Mouse (Mus musculus) limb, embryonic 11.5 days (tissue): ENCODE data around the gene Cxcr2. TPM values are rescaled to one million over a fixed set of nuclear protein-coding genes. Genes with fewer than 3 reads are reported as not detected.

Source experiments
- ATAC-seq: fragments of 200-750 bp; cut with Nextera tagmentation; 2 replicates; pipeline ENCODE4 v1.8.0; 2017; ENCODE audit warnings: low read depth; ENCODE audit not compliant: insufficient number of reproducible peaks, low FRiP score, low TSS enrichment
- DNase-seq: peaks from one replicate; pipeline ENCODE4 v3.0.0-alpha.2; 2015; ENCODE audit warnings: low spot score
- H3K27ac ChIP-seq: fragments of 300-500 bp; sonication (generic); replicated peaks from 2 replicates; pipeline ENCODE4 v1.5.1; 2014; ENCODE audit warnings: low read depth, mild to moderate bottlenecking, low read length
- H3K27me3 ChIP-seq: fragments of 300-500 bp; sonication (generic); 2 replicates; pipeline ENCODE4 v1.6.1; 2014; ENCODE audit warnings: mild to moderate bottlenecking, low read length, mixed read lengths; ENCODE audit not compliant: control insufficient read depth, insufficient read depth
- H3K36me3 ChIP-seq: fragments of 300-500 bp; sonication (generic); 2 replicates; pipeline ENCODE4 v1.6.1; 2014; ENCODE audit warnings: mild to moderate bottlenecking, low read length, moderate library complexity, mixed read lengths; ENCODE audit not compliant: control insufficient read depth, insufficient read depth
- H3K4me1 ChIP-seq: fragments of 300-500 bp; sonication (generic); 2 replicates; pipeline ENCODE4 v1.6.1; 2014; ENCODE audit warnings: low read length, mixed read lengths; ENCODE audit not compliant: control insufficient read depth, insufficient read depth
- H3K4me2 ChIP-seq: fragments of 300-500 bp; sonication (generic); 2 replicates; pipeline ENCODE4 v1.6.1; 2014; ENCODE audit warnings: low read depth, mild to moderate bottlenecking, moderate library complexity; ENCODE audit not compliant: severe bottlenecking
- H3K4me3 ChIP-seq: fragments of 300-500 bp; sonication (generic); 2 replicates; pipeline ENCODE4 v1.5.1; 2014; ENCODE audit warnings: low read depth, low read length
- H3K9ac ChIP-seq: fragments of 300-500 bp; sonication (generic); 2 replicates; pipeline ENCODE4 v1.6.1; 2014; ENCODE audit warnings: mild to moderate bottlenecking, low read length
- H3K9me3 ChIP-seq: fragments of 300-500 bp; sonication (generic); 2 replicates; pipeline ENCODE4 v1.6.1; 2016; ENCODE audit warnings: low read length; ENCODE audit not compliant: control insufficient read depth
- whole genome bisulfite sequencing: fragments of 180-500 bp; shearing (Covaris S2); extraction: QIAGEN DNeasy Blood & Tissue Kit; methylation state at CpG from one replicate; pipeline ENCODE4 v1.1.7; 2014; 5-methylcytosine and 5-hydroxymethylcytosine counted together
- polyA plus RNA-seq: library from polyadenylated mRNA; unstranded; fragments of >200 nt; fragmentation: Nextera tagmentation; extraction: Ambion mirVana; gene quantifications from 2 replicates; pipeline ENCODE4 v1.2.1, GENCODE M21; 2014

Cxcr2 gene
- polyA plus RNA-seq, 1 experiment from 2014 or later, result 0.08 TPM

- no peak for ATAC-seq
- 84% methylated on average over 8 of the region's 8 CpGs for WGBS
- Histone ChIP-seq H3K4me2 (no peak overlapping the region), H3K27me3 (no peaks in the 10 kb centered on the region), H3K9me3 (no peaks in the 10 kb centered on the region), H3K27ac (no peak overlapping the region), H3K4me1 (no peaks in the 10 kb centered on the region), H3K9ac (no peak overlapping the region), H3K4me3 (no peak overlapping the region), H3K36me3 (no peaks in the 10 kb centered on the region)
- no peak for DNase-seq
Observed at GRCm38 (mm10) chr1:74130883-74131659, 22.7 kb upstream of the Cxcr2 start.

GRCm38 (mm10) chr1:74132011-74132410 is 21.8 kb upstream of the Cxcr2 start:
- no peaks in the 10 kb centered on the region for H3K27me3 ChIP-seq
- no peak overlapping the region for H3K4me2 ChIP-seq
- no peaks in the 10 kb centered on the region for H3K36me3 ChIP-seq
- no peak overlapping the region for H3K4me3 ChIP-seq
- no peaks in the 10 kb centered on the region for H3K4me1 ChIP-seq
- WGBS, result 67% methylated on average over 3 of the region's 3 CpGs
- no peak overlapping the region for H3K27ac ChIP-seq
- no peak overlapping the region for H3K9ac ChIP-seq
- no peak for ATAC-seq
- no peaks in the 10 kb centered on the region for H3K9me3 ChIP-seq
- DNase-seq, result no peak

GRCm38 (mm10) chr1:74133954-74134353 is 19.8 kb upstream of the Cxcr2 start:
- Histone ChIP-seq H3K27ac (no peak overlapping the region), H3K4me3 (no peak overlapping the region), H3K27me3 (no peaks in the 10 kb centered on the region), H3K36me3 (no peaks in the 10 kb centered on the region), H3K9me3 (no peaks in the 10 kb centered on the region), H3K9ac (no peak overlapping the region), H3K4me1 (no peaks in the 10 kb centered on the region), H3K4me2 (no peak overlapping the region)
- ATAC-seq (no peak), DNase-seq (no peak)
- WGBS, result 84% methylated on average over 6 of the region's 6 CpGs

GRCm38 (mm10) chr1:74135326-74135950 is 18.4 kb upstream of the Cxcr2 start:
- ATAC-seq, result no peak
- H3K4me1 ChIP-seq, result no peaks in the 10 kb centered on the region
- H3K9ac ChIP-seq, result no peak overlapping the region
- H3K36me3 ChIP-seq, result no peaks in the 10 kb centered on the region
- no peak overlapping the region for H3K4me3 ChIP-seq
- WGBS, result 77% methylated on average over 6 of the region's 6 CpGs
- no peaks in the 10 kb centered on the region for H3K27me3 ChIP-seq
- no peak overlapping the region for H3K4me2 ChIP-seq
- H3K9me3 ChIP-seq, result no peaks in the 10 kb centered on the region
- no peak for DNase-seq
- H3K27ac ChIP-seq, result no peak overlapping the region

- ATAC-seq, result no peak
- Histone ChIP-seq H3K4me3 (no peak overlapping the region), H3K4me2 (no peak overlapping the region), H3K9me3 (no peaks in the 10 kb centered on the region), H3K4me1 (no peaks in the 10 kb centered on the region), H3K9ac (no peak overlapping the region), H3K27ac (no peak overlapping the region), H3K27me3 (no peaks in the 10 kb centered on the region), H3K36me3 (no peaks in the 10 kb centered on the region)
- 68% methylated on average over 3 of the region's 3 CpGs for WGBS
- no peak for DNase-seq
Observed at GRCm38 (mm10) chr1:74139415-74139814, 14.4 kb upstream of the Cxcr2 start.

GRCm38 (mm10) chr1:74141781-74142180 is 12.0 kb upstream of the Cxcr2 start:
- H3K4me1 ChIP-seq, result no peaks in the 10 kb centered on the region
- no peaks in the 10 kb centered on the region for H3K9me3 ChIP-seq
- H3K27me3 ChIP-seq, result no peaks in the 10 kb centered on the region
- no peaks in the 10 kb centered on the region for H3K36me3 ChIP-seq
- no peak for ATAC-seq
- no peak for DNase-seq
- H3K4me3 ChIP-seq, result no peak overlapping the region
- no peak overlapping the region for H3K27ac ChIP-seq
- H3K9ac ChIP-seq, result no peak overlapping the region
- H3K4me2 ChIP-seq, result no peak overlapping the region
- WGBS, result 75% methylated on average over 8 of the region's 8 CpGs

- DNase-seq (no peak), ATAC-seq (no peak)
- no peak overlapping the region for H3K27ac ChIP-seq
- H3K4me2 ChIP-seq, result no peak overlapping the region
- H3K4me3 ChIP-seq, result no peak overlapping the region
- H3K9ac ChIP-seq, result no peak overlapping the region
- H3K36me3 ChIP-seq, result no peaks in the 10 kb centered on the region
- H3K27me3 ChIP-seq, result no peaks in the 10 kb centered on the region
- WGBS, result 88% methylated on average over 6 of the region's 6 CpGs
- H3K9me3 ChIP-seq, result no peaks in the 10 kb centered on the region
- H3K4me1 ChIP-seq, result no peaks in the 10 kb centered on the region
Observed at GRCm38 (mm10) chr1:74149106-74149885, 4.5 kb upstream of the Cxcr2 start.

GRCm38 (mm10) chr1:74150101-74150500 is 3.7 kb upstream of the Cxcr2 start:
- H3K27me3 ChIP-seq, result no peaks in the 10 kb centered on the region
- H3K36me3 ChIP-seq, result no peaks in the 10 kb centered on the region
- DNase-seq (no peak), ATAC-seq (no peak)
- H3K4me3 ChIP-seq, result no peak overlapping the region
- H3K27ac ChIP-seq, result no peak overlapping the region
- WGBS, result 78% methylated on average over 3 of the region's 3 CpGs
- no peaks in the 10 kb centered on the region for H3K4me1 ChIP-seq
- H3K9ac ChIP-seq, result no peak overlapping the region
- no peaks in the 10 kb centered on the region for H3K9me3 ChIP-seq
- H3K4me2 ChIP-seq, result no peak overlapping the region
